17 mouse cellular contexts compared by ENCODE assay signal in the genomic region with DNA sequence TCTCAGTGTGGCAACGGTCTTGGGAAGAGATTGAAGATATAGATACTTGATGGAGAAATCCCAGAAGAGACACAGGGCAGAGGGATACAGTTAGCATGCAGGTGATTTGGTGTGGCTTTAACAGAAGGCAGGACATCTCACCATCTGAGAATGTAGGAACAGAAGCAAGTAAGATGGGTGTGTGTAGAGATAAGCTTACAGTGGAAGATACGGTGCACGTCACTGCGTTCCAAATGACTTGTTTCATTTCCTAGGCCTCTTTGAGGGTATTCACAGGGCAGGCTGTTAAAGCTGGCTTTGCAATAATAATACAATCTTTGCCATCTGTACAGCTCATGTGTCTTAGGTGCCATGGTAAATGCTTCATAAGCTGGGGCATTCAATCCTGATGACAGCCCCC. TPM values are rescaled to one million over a fixed set of nuclear protein-coding genes. Genes with fewer than 3 reads are reported as not detected.
"Had no signal": no experiment of that assay in that cellular context is flagged by ENCODE, and none has a peak within 500 bp of the region (broad histone marks: within the 10 kb centered on the region; RNA-seq: fewer than 3 reads in every experiment).

No protein-coding gene starts in this region.

- H3K36me3 ChIP-seq: neural tube, embryonic 13.5 days; neural tube, embryonic 15.5 days; stomach, embryonic 15.5 days had no signal

- H3K27ac ChIP-seq: neural tube, embryonic 13.5 days; neural tube, embryonic 15.5 days; stomach, embryonic 15.5 days; stomach, postnatal 0 days had no signal

- DNase-seq: retina, postnatal 1 day; right cerebral cortex, adult 18-20 months; right cerebral cortex, postnatal 14 days; right cerebral cortex, postnatal 25 days; right cerebral cortex, postnatal 4 days; spleen, adult 18-20 months; thymus, adult 18-20 months; thymus, adult 2 months; thymus, postnatal 14 days; thymus, postnatal 25 days; thymus, postnatal 36 days; thymus, postnatal 4 days had no signal

- H3K9ac ChIP-seq: neural tube, embryonic 13.5 days; neural tube, embryonic 15.5 days; stomach, embryonic 15.5 days had no signal

- H3K4me2 ChIP-seq: neural tube, embryonic 13.5 days; neural tube, embryonic 15.5 days; stomach, embryonic 15.5 days had no signal

- H3K4me1 ChIP-seq: neural tube, embryonic 15.5 days; stomach, embryonic 15.5 days had no signal

- H3K9me3 ChIP-seq: neural tube, embryonic 13.5 days; neural tube, embryonic 15.5 days; stomach, embryonic 15.5 days had no signal

- H3K27me3 ChIP-seq: neural tube, embryonic 13.5 days; neural tube, embryonic 15.5 days; stomach, embryonic 15.5 days had no signal

- H3K4me3 ChIP-seq: neural tube, embryonic 13.5 days; neural tube, embryonic 15.5 days; stomach, embryonic 15.5 days had no signal

RNA-seq across cellular contexts. Expression of gene Bmp2, which starts 44.9 kb away (rescaled TPM):
- total RNA-seq: neutrophil, adult 5-6 weeks had no signal
